9 mouse cellular contexts compared by ENCODE assay signal in the genomic region with DNA sequence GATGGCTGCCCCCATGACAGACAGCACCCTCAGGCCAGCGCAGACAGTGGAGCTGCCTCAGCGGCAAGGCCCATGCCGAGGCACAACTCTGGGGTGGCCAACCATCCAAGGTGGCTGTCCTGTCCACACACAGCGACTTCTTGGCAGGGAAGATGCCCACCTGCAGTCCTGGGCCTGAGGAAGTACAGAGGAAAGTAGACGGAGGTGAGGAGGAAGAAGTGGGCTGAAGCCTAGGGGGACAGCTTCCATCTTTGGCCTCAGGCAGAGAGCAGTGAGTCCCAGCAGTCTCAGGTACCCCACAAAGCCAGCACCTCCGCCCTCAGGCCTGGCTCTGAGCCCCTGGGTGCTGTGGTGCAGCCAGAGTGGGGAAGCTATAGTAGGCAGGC. TPM values are rescaled to one million over a fixed set of nuclear protein-coding genes. Genes with fewer than 3 reads are reported as not detected.
DNase-seq lines count a peak whose midpoint lies in the region; ATAC-seq and TF ChIP-seq lines count a peak whose summit lies in the region.
"Had no signal": no experiment of that assay in that cellular context is flagged by ENCODE, and none has a peak within 500 bp of the region (broad histone marks: within the 10 kb centered on the region; RNA-seq: fewer than 3 reads in every experiment).

No protein-coding gene starts in this region.

- H3K36me3 ChIP-seq in heart, embryonic 10.5 days = peaks cover 6% of the 10 kb centered on the region; the same call in 1 of the 2 replicates
- H3K36me3 ChIP-seq in forebrain, postnatal 0 days (ENCODE audit: insufficient read depth) = no peaks in the 10 kb centered on the region; the same call in 1 of the 2 replicates
- H3K36me3 ChIP-seq in midbrain, embryonic 11.5 days (ENCODE audit: control insufficient read depth, insufficient read depth, low read length) = no peaks in the 10 kb centered on the region

- WGBS in heart, embryonic 10.5 days = 85% methylated on average over 6 of the region's 6 CpGs
- 80% methylated on average over 6 of the region's 6 CpGs for WGBS in forebrain, postnatal 0 days
- WGBS in midbrain, embryonic 11.5 days = 70% methylated on average over 6 of the region's 6 CpGs

- intact Hi-C loops in heart, postnatal 10 days (cut with DNase I) = no loop called here

- peak; percentile 74 for DNase-seq in heart, embryonic 10.5 days (ENCODE audit: low spot score)
- DNase-seq in heart, postnatal 10 days = no peak
- DNase-seq in cerebellum, adult 8-10 months = peak; percentile 54
- no peak for DNase-seq in forebrain, postnatal 0 days
- no peak for DNase-seq in midbrain, embryonic 11.5 days (ENCODE audit: low spot score, missing footprints)
- no peak for DNase-seq in embryo, embryonic 9.5 days (ENCODE audit: extremely low spot score)
- DNase-seq in layer of hippocampus, adult 9-10 months (ENCODE audit: low spot score) = no peak
- DNase-seq in thymus, postnatal 14 days = no peak
- DNase-seq: lung, postnatal 10 days had no signal

- H3K4me3 ChIP-seq in heart, embryonic 10.5 days = peak overlapping the region; percentile 76; the same call in 1 of the 2 replicates
- peak overlapping the region; percentile 57 for H3K4me3 ChIP-seq in forebrain, postnatal 0 days (ENCODE audit: low read depth, low read length)
- H3K4me3 ChIP-seq in midbrain, embryonic 11.5 days (ENCODE audit: low read depth, low read length) = peak overlapping the region; percentile 67

- no peak for ATAC-seq in forebrain, postnatal 0 days
- no peak; the same call in 1 of the 2 replicates for ATAC-seq in midbrain, embryonic 11.5 days (ENCODE audit: low FRiP score)

- H3K27me3 ChIP-seq in heart, embryonic 10.5 days (ENCODE audit: insufficient read depth, poor library complexity, severe bottlenecking) = peaks cover 40% of the 10 kb centered on the region
- H3K27me3 ChIP-seq in forebrain, postnatal 0 days (ENCODE audit: insufficient read depth, low read length) = no peaks in the 10 kb centered on the region
- H3K27me3 ChIP-seq in midbrain, embryonic 11.5 days (ENCODE audit: control insufficient read depth, insufficient read depth, low read length) = peaks cover 2% of the 10 kb centered on the region; the same call in 1 of the 2 replicates

- peaks cover 39% of the 10 kb centered on the region for H3K4me1 ChIP-seq in heart, embryonic 10.5 days
- peaks cover 12% of the 10 kb centered on the region for H3K4me1 ChIP-seq in forebrain, postnatal 0 days (ENCODE audit: insufficient read depth)
- H3K4me1 ChIP-seq in midbrain, embryonic 11.5 days (ENCODE audit: control insufficient read depth, insufficient read depth, low read length) = peaks cover 39% of the 10 kb centered on the region

- TF ChIP-seq CTCF in forebrain, postnatal 0 days (IDR thresholded peaks at IDR 0.05; ENCODE audit: low read depth) = no peak

- no peaks in the 10 kb centered on the region for H3K9me3 ChIP-seq in heart, embryonic 10.5 days
- H3K9me3 ChIP-seq in forebrain, postnatal 0 days (ENCODE audit: low read length) = no peaks in the 10 kb centered on the region
- H3K9me3 ChIP-seq in midbrain, embryonic 11.5 days (ENCODE audit: control insufficient read depth, low read length) = no peaks in the 10 kb centered on the region

- peak overlapping the region; percentile 77 for H3K9ac ChIP-seq in forebrain, postnatal 0 days
- peak overlapping the region; percentile 97 for H3K9ac ChIP-seq in midbrain, embryonic 11.5 days (ENCODE audit: low read length)

- H3K27ac ChIP-seq in heart, embryonic 10.5 days = no peak overlapping the region; the same call in 1 of the 2 replicates
- 0 out of 2 replicates have a peak overlapping the region, but pooled peaks have one; percentile 75 for H3K27ac ChIP-seq in forebrain, postnatal 0 days (ENCODE audit: low read depth, low read length)
- no peak overlapping the region for H3K27ac ChIP-seq in midbrain, embryonic 11.5 days (ENCODE audit: low read depth, low read length)

- peak overlapping the region; percentile 73 for H3K4me2 ChIP-seq in forebrain, postnatal 0 days (ENCODE audit: low read depth)
- peak overlapping the region; percentile 55 for H3K4me2 ChIP-seq in midbrain, embryonic 11.5 days

RNA-seq across cellular contexts. Expression of gene Enho, which starts 1.3 kb away (rescaled TPM):
- polyA plus RNA-seq in heart, embryonic 10.5 days (2016; fragmentation: Nextera tagmentation; extraction: Ambion mirVana) = 5.3 and 8.9 TPM in 2 replicates
- total RNA-seq in heart, postnatal 10 days (2021) = 1 to 10 TPM; 4.2 to 4.4 TPM
- 106 and 130 TPM in 2 replicates for total RNA-seq in forebrain, postnatal 0 days (2014; rRNA removed)
- 117 and 122 TPM in 2 replicates for polyA plus RNA-seq in forebrain, postnatal 0 days (2015; fragmentation: Nextera tagmentation; extraction: Ambion mirVana)
- polyA plus RNA-seq in midbrain, embryonic 11.5 days (2014; fragmentation: Nextera tagmentation; extraction: Ambion mirVana) = 30.4 and 32.9 TPM in 2 replicates

RNA-seq across cellular contexts. Expression of gene Cntfr, which starts 58.1 kb away (rescaled TPM):
- 2.6 and 8.9 TPM in 2 replicates for polyA plus RNA-seq in heart, embryonic 10.5 days (2016; fragmentation: Nextera tagmentation; extraction: Ambion mirVana)
- 1 to 10 TPM; 3.3 to 7.5 TPM for total RNA-seq in heart, postnatal 10 days (2021)
- 24.7 and 25.9 TPM in 2 replicates for total RNA-seq in forebrain, postnatal 0 days (2014; rRNA removed)
- 13.6 and 14.2 TPM in 2 replicates for polyA plus RNA-seq in forebrain, postnatal 0 days (2015; fragmentation: Nextera tagmentation; extraction: Ambion mirVana)
- polyA plus RNA-seq in midbrain, embryonic 11.5 days (2014; fragmentation: Nextera tagmentation; extraction: Ambion mirVana) = 25.7 and 33.8 TPM in 2 replicates

Comparison
In these comparisons a context has a peak if more than half of its experiments do, and no peak if none do; other contexts are left out.
1. DNase-seq: peak in heart, embryonic 10.5 days (single experiment) and cerebellum, adult 8-10 months (single experiment); none in heart, postnatal 10 days (0 of 2), forebrain, postnatal 0 days (single experiment), midbrain, embryonic 11.5 days (single experiment), embryo, embryonic 9.5 days (single experiment), layer of hippocampus, adult 9-10 months (single experiment) and thymus, postnatal 14 days (single experiment).
2. Peak in every context shown above with its lines, with median percentiles within 50 percentile points of each other: H3K4me3 ChIP-seq.